Mouse (Mus musculus) limb, embryonic 15.5 days (tissue): ENCODE measurements around the gene Myom1. TPM values are rescaled to one million over a fixed set of nuclear protein-coding genes. Genes with fewer than 3 reads are reported as not detected.

Source experiments
- ATAC-seq: fragments of 200-750 bp; cut with Nextera tagmentation; 2 replicates; pipeline ENCODE4 v1.8.0; 2017; ENCODE audit warnings: low read depth, moderate TSS enrichment; ENCODE audit not compliant: insufficient number of reproducible peaks, low FRiP score, low TSS enrichment
- H3K27ac ChIP-seq: fragments of 300-500 bp; sonication (generic); 2 replicates; pipeline ENCODE4 v1.5.1; 2015; ENCODE audit warnings: moderate library complexity, mild to moderate bottlenecking, inconsistent platforms
- H3K27me3 ChIP-seq: fragments of 300-500 bp; sonication (generic); 2 replicates; pipeline ENCODE4 v1.6.1; 2015; ENCODE audit warnings: inconsistent platforms
- H3K36me3 ChIP-seq: fragments of 300-500 bp; sonication (generic); 2 replicates; pipeline ENCODE4 v1.6.1; 2015; ENCODE audit warnings: inconsistent platforms
- H3K4me1 ChIP-seq: fragments of 300-500 bp; sonication (generic); 2 replicates; pipeline ENCODE4 v1.6.1; 2015; ENCODE audit warnings: inconsistent platforms
- H3K4me2 ChIP-seq: fragments of 300-500 bp; sonication (generic); 2 replicates; pipeline ENCODE4 v1.6.1; 2015; ENCODE audit warnings: mild to moderate bottlenecking, inconsistent platforms
- H3K4me3 ChIP-seq: fragments of 300-500 bp; sonication (generic); 2 replicates; pipeline ENCODE4 v1.5.1; 2015; ENCODE audit warnings: mild to moderate bottlenecking, inconsistent platforms
- H3K9ac ChIP-seq: fragments of 300-500 bp; sonication (generic); 2 replicates; pipeline ENCODE4 v1.6.1; 2015; ENCODE audit warnings: inconsistent platforms
- H3K9me3 ChIP-seq: fragments of 300-500 bp; sonication (generic); 2 replicates; pipeline ENCODE4 v1.6.1; 2016; ENCODE audit warnings: inconsistent platforms
- WGBS: fragments of 180-500 bp; shearing (Covaris S2); methylation state at CpG from one replicate; pipeline ENCODE4 v1.1.7; 2015; 5-methylcytosine and 5-hydroxymethylcytosine counted together
- polyA plus RNA-seq: library from polyadenylated mRNA; unstranded; fragments of >200 nt; fragmentation: Nextera tagmentation; extraction: Ambion mirVana; gene quantifications from 2 replicates; pipeline ENCODE4 v1.2.1, GENCODE M21; 2015

Myom1 gene
- polyA plus RNA-seq, 1 experiment from 2014 or later: 18.3 TPM

GRCm38 (mm10) chr17:71074386-71074785 lies 72.0 kb downstream of the Myom1 start:
- no peak overlapping the region for H3K4me3 ChIP-seq
- H3K27me3 ChIP-seq: no peaks in the 10 kb centered on the region
- no peak overlapping the region for H3K4me2 ChIP-seq
- no peak overlapping the region for H3K9ac ChIP-seq
- H3K36me3 ChIP-seq: no peaks in the 10 kb centered on the region
- WGBS: 40% methylated on average over 4 of the region's 4 CpGs
- no peaks in the 10 kb centered on the region for H3K4me1 ChIP-seq
- no peaks in the 10 kb centered on the region for H3K9me3 ChIP-seq
- ATAC-seq: no peak
- no peak overlapping the region for H3K27ac ChIP-seq

GRCm38 (mm10) chr17:71081986-71082385 lies 79.6 kb downstream of the Myom1 start:
- no peaks in the 10 kb centered on the region for H3K36me3 ChIP-seq

GRCm38 (mm10) chr17:71086969-71087368 lies 84.5 kb downstream of the Myom1 start:
- no peak for ATAC-seq
- no peaks in the 10 kb centered on the region for H3K27me3 ChIP-seq
- H3K9ac ChIP-seq: no peak overlapping the region
- no peak overlapping the region for H3K27ac ChIP-seq
- H3K4me2 ChIP-seq: no peak overlapping the region
- no peaks in the 10 kb centered on the region for H3K36me3 ChIP-seq
- H3K4me3 ChIP-seq: no peak overlapping the region
- WGBS: 87% methylated on average over 4 of the region's 4 CpGs
- H3K4me1 ChIP-seq: no peaks in the 10 kb centered on the region
- no peaks in the 10 kb centered on the region for H3K9me3 ChIP-seq

More at GRCm38 (mm10) chr17:71081986-71082385, 79.6 kb downstream of the Myom1 start:
- H3K27me3 ChIP-seq: no peaks in the 10 kb centered on the region
- no peak overlapping the region for H3K4me3 ChIP-seq
- no peak overlapping the region for H3K4me2 ChIP-seq
- H3K4me1 ChIP-seq: no peaks in the 10 kb centered on the region
- ATAC-seq: no peak
- H3K9ac ChIP-seq: no peak overlapping the region
- H3K9me3 ChIP-seq: no peaks in the 10 kb centered on the region
- no peak overlapping the region for H3K27ac ChIP-seq
- WGBS: 56% methylated on average over 7 of the region's 7 CpGs

GRCm38 (mm10) chr17:71087396-71088153 lies 85.1 kb downstream of the Myom1 start:
- Histone ChIP-seq H3K27me3 (no peaks in the 10 kb centered on the region), H3K4me3 (no peak overlapping the region), H3K36me3 (no peaks in the 10 kb centered on the region), H3K9ac (no peak overlapping the region), H3K27ac (no peak overlapping the region), H3K4me1 (no peaks in the 10 kb centered on the region), H3K9me3 (no peaks in the 10 kb centered on the region), H3K4me2 (no peak overlapping the region)
- ATAC-seq: no peak
- WGBS: 82% methylated on average over 8 of the region's 8 CpGs

- ATAC-seq: no peak
- Histone ChIP-seq H3K36me3 (no peaks in the 10 kb centered on the region), H3K9ac (no peak overlapping the region), H3K27ac (no peak overlapping the region), H3K4me1 (no peaks in the 10 kb centered on the region), H3K9me3 (no peaks in the 10 kb centered on the region), H3K4me3 (no peak overlapping the region), H3K4me2 (no peak overlapping the region), H3K27me3 (no peaks in the 10 kb centered on the region)
- 88% methylated on average over 3 of the region's 3 CpGs for WGBS
Measured at GRCm38 (mm10) chr17:71088154-71088521, 85.7 kb downstream of the Myom1 start.

GRCm38 (mm10) chr17:71088991-71089434 lies 86.6 kb downstream of the Myom1 start:
- ATAC-seq: no peak
- WGBS: 81% methylated on average over 9 of the region's 9 CpGs
- 0 out of 2 replicates have a peak, but pooled peaks cover 3% of the 10 kb centered on the region for H3K4me1 ChIP-seq
- no peaks in the 10 kb centered on the region for H3K36me3 ChIP-seq
- H3K27ac ChIP-seq: no peak overlapping the region
- no peaks in the 10 kb centered on the region for H3K9me3 ChIP-seq
- H3K4me3 ChIP-seq: no peak overlapping the region
- no peaks in the 10 kb centered on the region for H3K27me3 ChIP-seq
- no peak overlapping the region for H3K4me2 ChIP-seq
- H3K9ac ChIP-seq: no peak overlapping the region

GRCm38 (mm10) chr17:71089781-71090480 lies 87.5 kb downstream of the Myom1 start:
- Histone ChIP-seq H3K27me3 (no peaks in the 10 kb centered on the region), H3K4me1 (0 out of 2 replicates have a peak, but pooled peaks cover 3% of the 10 kb centered on the region), H3K27ac (no peak overlapping the region), H3K4me3 (no peak overlapping the region), H3K9me3 (no peaks in the 10 kb centered on the region), H3K36me3 (no peaks in the 10 kb centered on the region), H3K9ac (no peak overlapping the region), H3K4me2 (no peak overlapping the region)
- 84% methylated on average over 11 of the region's 11 CpGs for WGBS
- no peak for ATAC-seq

- 0 out of 2 replicates have a peak, but pooled peaks cover 3% of the 10 kb centered on the region for H3K4me1 ChIP-seq
- no peak overlapping the region for H3K4me3 ChIP-seq
- H3K27me3 ChIP-seq: no peaks in the 10 kb centered on the region
- H3K9ac ChIP-seq: no peak overlapping the region
- 71% methylated on average over 4 of the region's 4 CpGs for WGBS
- H3K27ac ChIP-seq: no peak overlapping the region
- no peak overlapping the region for H3K4me2 ChIP-seq
- H3K9me3 ChIP-seq: no peaks in the 10 kb centered on the region
- ATAC-seq: no peak
- no peaks in the 10 kb centered on the region for H3K36me3 ChIP-seq
Measured at GRCm38 (mm10) chr17:71091024-71091423, 88.6 kb downstream of the Myom1 start.

GRCm38 (mm10) chr17:71092341-71092740 lies 89.9 kb downstream of the Myom1 start:
- no peaks in the 10 kb centered on the region for H3K36me3 ChIP-seq
- no peak for ATAC-seq
- H3K27me3 ChIP-seq: no peaks in the 10 kb centered on the region
- H3K4me1 ChIP-seq: 0 out of 2 replicates have a peak, but pooled peaks cover 3% of the 10 kb centered on the region
- H3K4me2 ChIP-seq: no peak overlapping the region
- H3K9ac ChIP-seq: no peak overlapping the region
- no peak overlapping the region for H3K4me3 ChIP-seq
- H3K27ac ChIP-seq: no peak overlapping the region
- no peaks in the 10 kb centered on the region for H3K9me3 ChIP-seq
- 89% methylated on average over 4 of the region's 4 CpGs for WGBS

GRCm38 (mm10) chr17:71093793-71094192 lies 91.4 kb downstream of the Myom1 start:
- Histone ChIP-seq H3K9ac (no peak overlapping the region), H3K27me3 (no peaks in the 10 kb centered on the region), H3K27ac (no peak overlapping the region), H3K9me3 (no peaks in the 10 kb centered on the region), H3K36me3 (no peaks in the 10 kb centered on the region), H3K4me3 (no peak overlapping the region), H3K4me1 (0 out of 2 replicates have a peak, but pooled peaks cover 3% of the 10 kb centered on the region), H3K4me2 (no peak overlapping the region)
- WGBS: 51% methylated on average over 5 of the region's 5 CpGs
- peak; percentile 55; the same call in 1 of the 2 replicates for ATAC-seq

GRCm38 (mm10) chr17:71094438-71094837 lies 92.0 kb downstream of the Myom1 start:
- WGBS: 57% methylated on average over 3 of the region's 3 CpGs
- ATAC-seq: no peak
- Histone ChIP-seq H3K27ac (no peak overlapping the region), H3K4me2 (no peak overlapping the region), H3K27me3 (no peaks in the 10 kb centered on the region), H3K9ac (no peak overlapping the region), H3K9me3 (no peaks in the 10 kb centered on the region), H3K4me3 (no peak overlapping the region), H3K36me3 (no peaks in the 10 kb centered on the region), H3K4me1 (0 out of 2 replicates have a peak, but pooled peaks cover 3% of the 10 kb centered on the region)

- Histone ChIP-seq H3K9ac (no peak overlapping the region), H3K9me3 (no peaks in the 10 kb centered on the region), H3K27ac (no peak overlapping the region), H3K4me3 (no peak overlapping the region), H3K4me2 (no peak overlapping the region; the same call in 1 of the 2 replicates), H3K36me3 (no peaks in the 10 kb centered on the region), H3K27me3 (no peaks in the 10 kb centered on the region), H3K4me1 (0 out of 2 replicates have a peak, but pooled peaks cover 3% of the 10 kb centered on the region)
- 75% methylated on average over 8 of the region's 8 CpGs for WGBS
- ATAC-seq: no peak
Measured at GRCm38 (mm10) chr17:71096557-71097208, 94.2 kb downstream of the Myom1 start.
